In genomic region chr2:122234611-122235288, GRCm38 (mm10) we compare ENCODE assay signal across 8 mouse cellular contexts. TPM values are rescaled to one million over a fixed set of nuclear protein-coding genes. Genes with fewer than 3 reads are reported as not detected.
DNase-seq lines count a peak whose midpoint lies in the region; ATAC-seq and TF ChIP-seq lines count a peak whose summit lies in the region.

Gene Sord (plus strand): TSS chr2:122234749.

- intact Hi-C loops in heart, adult 2 months (cut with DNase I) = no loop called here

- 0 out of 2 replicates have a peak, but pooled peaks have one; percentile 23 for TF ChIP-seq POLR2A in heart, adult 2 months (IDR thresholded peaks at IDR 0.05; ENCODE audit: insufficient read depth, low read depth, low read length)
- peak; percentile 77 for TF ChIP-seq POLR2A in kidney, adult 2 months (IDR thresholded peaks at IDR 0.05; ENCODE audit: low read depth, low read length)

- ATAC-seq in embryonic facial prominence, embryonic 13.5 days (ENCODE audit: insufficient number of reproducible peaks, insufficient read depth, low FRiP score, low TSS enrichment, low read depth) = peak; percentile 89
- peak; percentile 94 for ATAC-seq in limb, embryonic 12.5 days (ENCODE audit: insufficient number of reproducible peaks, insufficient read depth, low FRiP score, low TSS enrichment, low read depth)
- peak; percentile 95 for ATAC-seq in midbrain, embryonic 14.5 days (ENCODE audit: low FRiP score, low TSS enrichment)

- H3K27ac ChIP-seq in embryonic facial prominence, embryonic 13.5 days = peak within 1 kb of the TSS; percentile 73
- H3K27ac ChIP-seq in heart, adult 2 months = peak within 1 kb of the TSS; percentile 90
- peak within 1 kb of the TSS; percentile 94 for H3K27ac ChIP-seq in kidney, adult 2 months (ENCODE audit: insufficient read depth, low read depth, low read length)
- peak within 1 kb of the TSS; percentile 58 for H3K27ac ChIP-seq in limb, embryonic 12.5 days
- H3K27ac ChIP-seq in midbrain, embryonic 14.5 days (replicated peaks; ENCODE audit: low read depth, low read length) = peak within 1 kb of the TSS; percentile 67

- H3K9me3 ChIP-seq in embryonic facial prominence, embryonic 13.5 days = no peaks in the 10 kb centered on the region
- no peaks in the 10 kb centered on the region for H3K9me3 ChIP-seq in limb, embryonic 12.5 days
- H3K9me3 ChIP-seq in midbrain, embryonic 14.5 days (ENCODE audit: control insufficient read depth, low read length) = no peaks in the 10 kb centered on the region

- no peak for TF ChIP-seq CTCF in heart, adult 2 months (IDR thresholded peaks at IDR 0.05)
- TF ChIP-seq CTCF in kidney, adult 2 months (conservative IDR thresholded peaks at IDR 0.05; ENCODE audit: insufficient read depth, insufficient read length, low read depth, low read length) = no peak

- peak within 1 kb of the TSS; percentile 83 for H3K4me2 ChIP-seq in embryonic facial prominence, embryonic 13.5 days
- peak within 1 kb of the TSS; percentile 87 for H3K4me2 ChIP-seq in limb, embryonic 12.5 days
- peak within 1 kb of the TSS; percentile 69 for H3K4me2 ChIP-seq in midbrain, embryonic 14.5 days (ENCODE audit: low read length)

- H3K79me2 ChIP-seq in heart, adult 2 months (replicated peaks; ENCODE audit: control insufficient read depth, insufficient read depth, low read length) = no peaks in the 10 kb centered on the region

- H3K36me3 ChIP-seq in embryonic facial prominence, embryonic 13.5 days = no peaks in the 10 kb centered on the region
- no peaks in the 10 kb centered on the region; the same call in 1 of the 2 replicates for H3K36me3 ChIP-seq in heart, adult 2 months (ENCODE audit: control insufficient read depth, insufficient read depth, low read length)
- H3K36me3 ChIP-seq in kidney, adult 2 months (ENCODE audit: control insufficient read depth, insufficient read depth, low read length) = no peaks in the 10 kb centered on the region; the same call in 1 of the 2 replicates
- H3K36me3 ChIP-seq in limb, embryonic 12.5 days = no peaks in the 10 kb centered on the region
- H3K36me3 ChIP-seq in midbrain, embryonic 14.5 days (ENCODE audit: control insufficient read depth, insufficient read depth, low read length) = no peaks in the 10 kb centered on the region

- TF ChIP-seq EP300 in heart, adult 2 months (IDR thresholded peaks at IDR 0.05; ENCODE audit: insufficient read depth, low read depth, low read length) = 0 out of 2 replicates have a peak, but pooled peaks have one; percentile 13

- no peaks in the 10 kb centered on the region for H3K27me3 ChIP-seq in embryonic facial prominence, embryonic 13.5 days
- no peaks in the 10 kb centered on the region for H3K27me3 ChIP-seq in heart, adult 2 months (ENCODE audit: control insufficient read depth, insufficient read depth, low read length)
- H3K27me3 ChIP-seq in kidney, adult 2 months (replicated peaks; ENCODE audit: control insufficient read depth, insufficient read depth, low read length) = no peaks in the 10 kb centered on the region
- H3K27me3 ChIP-seq in limb, embryonic 12.5 days = no peaks in the 10 kb centered on the region
- no peaks in the 10 kb centered on the region for H3K27me3 ChIP-seq in midbrain, embryonic 14.5 days (ENCODE audit: control insufficient read depth, insufficient read depth, low read length)

- peak; percentile 85 for DNase-seq in 416B (ENCODE audit: low read depth)
- peak; percentile 50 to 54 for DNase-seq in adrenal gland, postnatal 4 days (ENCODE audit: low spot score in 2 of 2)
- DNase-seq in heart, adult 2 months = peak; percentile 85 to 86
- DNase-seq in kidney, adult 2 months = peak; percentile 90
- peak; percentile 95 for DNase-seq in midbrain, embryonic 14.5 days
- peak; percentile 40 for DNase-seq in spleen, adult 12 weeks (ENCODE audit: low spot score)

- peak within 1 kb of the TSS; percentile 59 for H3K4me3 ChIP-seq in embryonic facial prominence, embryonic 13.5 days
- peak within 1 kb of the TSS; percentile 79 for H3K4me3 ChIP-seq in heart, adult 2 months
- H3K4me3 ChIP-seq in kidney, adult 2 months (ENCODE audit: insufficient read depth, low read depth, low read length) = peak within 1 kb of the TSS; percentile 70
- peak within 1 kb of the TSS; percentile 55 for H3K4me3 ChIP-seq in limb, embryonic 12.5 days (replicated peaks)
- peak within 1 kb of the TSS; percentile 48 for H3K4me3 ChIP-seq in midbrain, embryonic 14.5 days (replicated peaks; ENCODE audit: low read depth, low read length)

- peak within 1 kb of the TSS; percentile 75 for H3K9ac ChIP-seq in embryonic facial prominence, embryonic 13.5 days
- peak within 1 kb of the TSS; percentile 64 for H3K9ac ChIP-seq in heart, adult 2 months (ENCODE audit: low read depth, low read length)
- H3K9ac ChIP-seq in limb, embryonic 12.5 days (replicated peaks) = peak within 1 kb of the TSS; percentile 59
- peak within 1 kb of the TSS; percentile 46 for H3K9ac ChIP-seq in midbrain, embryonic 14.5 days (replicated peaks; ENCODE audit: low read length)

- peaks cover 6% of the 10 kb centered on the region for H3K4me1 ChIP-seq in embryonic facial prominence, embryonic 13.5 days
- H3K4me1 ChIP-seq in heart, adult 2 months (ENCODE audit: control insufficient read depth, insufficient read depth, low read length) = peaks cover 2% of the 10 kb centered on the region; the same call in 1 of the 2 replicates
- no peaks in the 10 kb centered on the region; the same call in 1 of the 2 replicates for H3K4me1 ChIP-seq in kidney, adult 2 months (ENCODE audit: control insufficient read depth, insufficient read depth, low read length)
- peaks cover 4% of the 10 kb centered on the region for H3K4me1 ChIP-seq in limb, embryonic 12.5 days (replicated peaks)
- H3K4me1 ChIP-seq in midbrain, embryonic 14.5 days (ENCODE audit: control insufficient read depth, insufficient read depth, low read length) = no peaks in the 10 kb centered on the region

- under 1% methylated on average over 35 of the region's 35 CpGs for WGBS in embryonic facial prominence, embryonic 13.5 days
- under 1% methylated on average over 35 of the region's 35 CpGs for WGBS in heart, adult 2 months
- under 1% methylated on average over 35 of the region's 35 CpGs for WGBS in kidney, adult 2 months
- WGBS in limb, embryonic 12.5 days = 1% methylated on average over 35 of the region's 35 CpGs
- WGBS in midbrain, embryonic 14.5 days = under 1% methylated on average over 35 of the region's 35 CpGs

RNA-seq across cellular contexts. Expression of gene Sord, which starts in this region (rescaled TPM):
- 10 to 100 TPM; 61.4 to 77.3 TPM for total RNA-seq in adrenal gland, postnatal 4 days (2021)
- 23.0 and 25.0 TPM in 2 replicates for polyA plus RNA-seq in embryonic facial prominence, embryonic 13.5 days (2015; fragmentation: Nextera tagmentation; extraction: Ambion mirVana)
- total RNA-seq in heart, adult 2 months (2021) = 100 to 1,000 TPM; 169 to 202 TPM
- polyA plus RNA-seq in heart, adult 2 months (2012; rRNA removed) = 70.0 and 115 TPM in 2 replicates
- polyA plus RNA-seq in kidney, adult 2 months (2012; rRNA removed) = 566 and 646 TPM in 2 replicates
- polyA plus RNA-seq in limb, embryonic 12.5 days (2016; fragmentation: Nextera tagmentation; extraction: Ambion mirVana) = 16.6 and 18.7 TPM in 2 replicates
- polyA plus RNA-seq in midbrain, embryonic 14.5 days (2014; fragmentation: Nextera tagmentation; extraction: Ambion mirVana) = 17.6 and 22.7 TPM in 2 replicates

Comparison
In these comparisons a context has a peak if more than half of its experiments do, and no peak if none do; other contexts are left out.
1. Peak in every context shown above with its lines: DNase-seq, ATAC-seq, H3K4me3 ChIP-seq and H3K27ac ChIP-seq.
2. DNase-seq: peak in every context shown above with its lines; median percentile 95 in midbrain, embryonic 14.5 days; 90 in kidney, adult 2 months; 86 in heart, adult 2 months; 85 in 416B; 52 in adrenal gland, postnatal 4 days; 40 in spleen, adult 12 weeks.